Mouse (Mus musculus): ENCODE results near the gene Gabra4. TPM values are rescaled to one million over a fixed set of nuclear protein-coding genes. Genes with fewer than 3 reads are reported as not detected.

The Gabra4 gene
- total RNA-seq (2023; ENCODE audit: inconsistent age): not detected in 4 replicates

DNA sequence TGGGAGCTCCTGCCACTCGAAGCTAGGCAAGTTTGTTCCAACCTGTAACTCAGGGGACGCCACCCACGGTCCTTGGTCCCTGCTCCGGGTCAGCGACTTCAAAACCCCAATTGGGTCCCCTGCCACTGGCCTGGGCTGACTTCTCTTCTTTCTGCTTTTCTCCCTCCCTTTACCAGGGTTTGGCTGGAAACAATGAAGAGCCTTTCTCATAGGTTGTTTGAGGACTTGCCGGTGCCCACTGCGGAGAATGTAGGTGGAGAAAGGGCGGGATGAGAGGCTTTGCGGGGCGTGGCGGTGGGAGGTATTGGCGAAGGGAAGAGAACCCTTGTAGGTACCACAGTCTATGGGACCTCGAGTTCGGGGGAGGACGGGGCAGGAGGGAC lies at the start of gene Gabra4:
Gabra4 (minus strand) TSS at position 194 of the 383 bp plus-strand sequence.

GRCm38 (mm10) chr5:71657482-71658114 lies 510 bp downstream of the Gabra4 start, which contains the start of gene Gabrb1:
Gene Gabrb1, plus strand, starts transcription at chr5:71658113.

GRCm38 (mm10) chr5:71548079-71548478 lies 110.0 kb downstream of the Gabra4 start, which contains the start of gene Cox7b2:
Gene Cox7b2, minus strand, starts transcription at chr5:71548205.

Other genes starting within 250 kb of the Gabra4 start
- not detected in 4 replicates for gene Cox7b2, start 110.1 kb downstream of the Gabra4 start, total RNA-seq (2023; ENCODE audit: inconsistent age)
- gene Gabrb1, start 195 bp downstream of the Gabra4 start, total RNA-seq (2023; ENCODE audit: inconsistent age): not detected in 4 replicates